Mouse (Mus musculus): Measurements from ENCODE around the gene Cib4.

GRCm38 (mm10) chr5:30559986-30560493 is 14.4 kb upstream of the Cib4 start:
- TF ChIP-seq GATA1 (IDR thresholded peaks at IDR 0.05; ENCODE audit: borderline replicate concordance, low read length) (no peak), FLI1 (IDR thresholded peaks at IDR 0.05; ENCODE audit: low read length) (no peak)

Measured in megakaryocyte, embryonic 14.5 days (primary cell).